Mouse (Mus musculus) heart, postnatal 25 days (tissue): ENCODE measurements around the gene Obox1. TPM values are rescaled to one million over a fixed set of nuclear protein-coding genes. Genes with fewer than 3 reads are reported as not detected.
"Not testable (repeated sequence)": the region's sequence is repeated elsewhere in the genome, so short reads cannot be mapped to it uniquely, and the experiment has no call there.

ENCODE experiments used
- DNase-seq: peaks from one replicate; pipeline ENCODE4 v3.0.0; 2022; ENCODE audit warnings: low spot score
- intact Hi-C: fragments of 180-260 bp; cut with DNase I; formaldehyde crosslinking; loops from one replicate; pipeline ENCODE4 v1.15.1; 2025
- total RNA-seq, 2 experiments: library from RNA; stranded (reverse); gene quantifications; 2 replicates each; pipeline ENCODE4 v1.2.3; 2021

Obox1 gene
- not detected for total RNA-seq

DNA sequence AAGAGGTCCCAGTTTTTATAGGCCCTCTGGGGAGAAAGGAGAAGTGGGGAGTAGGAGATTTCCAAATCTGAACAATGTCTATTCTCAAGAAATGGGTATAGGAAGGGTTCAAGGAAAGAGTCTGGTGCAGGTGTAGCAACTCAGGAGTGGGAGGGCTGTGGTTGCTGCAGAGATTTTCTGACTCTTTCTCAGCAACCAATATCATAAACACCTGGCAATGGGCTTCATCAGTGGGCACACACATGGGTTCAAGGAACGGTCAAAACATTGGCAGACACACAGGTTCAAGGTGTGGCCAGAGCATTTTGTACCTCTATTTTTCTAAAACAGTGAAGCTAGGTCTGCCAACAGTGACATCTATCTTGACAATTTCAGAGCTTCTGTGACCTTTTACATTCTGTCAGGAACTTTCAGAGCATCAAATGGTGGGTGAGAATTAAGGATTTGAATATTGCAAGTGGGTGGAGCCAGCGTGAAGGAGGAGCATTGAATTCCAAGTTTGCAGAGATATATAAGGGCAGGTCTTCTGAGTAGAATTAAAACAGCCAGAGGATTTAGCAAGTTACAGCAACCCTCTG is at the start of gene Obox1, which contains the start of gene Obox2:
Gene Obox1 (plus strand): TSS at position 528 of the 578 bp plus-strand sequence.
Gene Obox2 (plus strand): TSS at position 301 of the 578 bp plus-strand sequence.
- intact Hi-C loops, DNase-seq: not testable (repeated sequence)

DNA sequence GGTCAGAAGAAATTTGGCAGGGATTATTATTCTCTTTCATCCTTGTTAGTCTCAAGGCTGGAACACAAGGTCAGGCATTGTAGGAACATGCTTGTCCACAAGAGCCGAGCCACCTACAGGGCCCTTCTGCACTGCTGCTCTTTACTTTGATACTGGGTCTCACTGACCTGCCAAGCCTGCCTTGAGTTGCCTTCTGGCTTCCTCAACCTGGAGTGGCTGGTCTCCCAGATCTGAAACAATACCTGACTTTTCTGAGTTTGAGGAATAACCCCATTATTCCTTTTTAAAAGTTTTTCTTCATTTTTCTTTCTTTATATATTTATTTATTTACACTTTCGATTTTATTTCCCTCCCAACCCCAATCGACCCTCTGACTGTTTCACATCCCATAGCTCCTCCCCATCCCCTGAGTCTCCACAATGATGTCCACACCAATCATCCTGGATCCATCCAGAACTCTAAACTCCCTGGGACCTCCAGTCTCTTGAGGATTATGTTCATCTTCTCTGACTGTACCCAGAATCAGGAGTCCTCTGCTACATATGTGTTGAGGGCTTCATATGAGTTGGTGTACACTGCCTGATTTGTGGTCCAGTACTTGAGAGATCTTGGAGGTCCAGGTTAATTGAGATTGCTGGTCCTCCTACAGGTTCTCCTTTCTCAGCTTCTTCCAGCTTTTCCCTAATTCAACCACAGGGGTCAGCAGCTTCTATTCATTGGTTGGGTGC is 10.6 kb downstream of the Obox1 start:
- intact Hi-C loops, DNase-seq: not testable (repeated sequence)

DNA sequence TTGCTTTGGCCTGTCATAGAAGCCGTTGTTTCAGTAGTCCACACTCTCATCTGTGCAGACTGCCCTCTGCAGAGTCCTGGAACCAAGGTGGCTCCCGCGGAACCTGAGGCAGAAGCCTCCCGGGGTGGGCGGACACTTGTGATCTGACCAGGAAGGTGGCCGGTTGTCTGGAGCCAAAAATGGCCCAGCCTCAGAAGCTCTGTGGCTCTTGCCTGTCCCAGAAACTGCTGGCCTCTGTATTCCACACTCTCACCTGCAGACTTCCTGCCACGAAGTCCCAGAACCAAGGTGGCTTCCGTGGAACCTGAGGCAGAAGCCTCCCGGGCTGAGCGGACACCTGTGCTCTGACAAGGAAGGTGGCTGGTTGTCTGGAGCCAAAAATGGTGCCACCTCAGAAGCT is 18.1 kb downstream of the Obox1 start:
- intact Hi-C loops, DNase-seq: not testable (repeated sequence)

DNA sequence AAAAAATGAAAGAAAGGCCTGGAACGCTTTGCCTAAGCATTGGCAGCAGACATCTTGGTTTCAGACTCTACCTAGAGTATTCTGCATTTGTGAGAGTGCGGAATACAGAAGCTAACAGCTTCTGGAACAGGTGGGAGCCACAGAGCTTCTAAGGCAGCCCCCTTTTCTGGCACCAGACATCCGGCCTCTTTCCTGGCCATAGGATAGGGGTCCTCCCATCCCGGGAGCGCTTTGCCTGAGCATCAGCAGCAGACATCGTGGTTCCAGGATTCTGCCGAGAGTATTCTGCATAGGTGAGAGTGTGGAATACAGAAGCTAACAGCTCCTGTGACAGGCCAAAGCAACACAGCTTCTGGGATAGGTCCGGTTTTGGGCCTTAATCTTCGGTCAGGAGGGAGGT is 29.3 kb downstream of the Obox1 start:
- not testable (repeated sequence) for DNase-seq

DNA sequence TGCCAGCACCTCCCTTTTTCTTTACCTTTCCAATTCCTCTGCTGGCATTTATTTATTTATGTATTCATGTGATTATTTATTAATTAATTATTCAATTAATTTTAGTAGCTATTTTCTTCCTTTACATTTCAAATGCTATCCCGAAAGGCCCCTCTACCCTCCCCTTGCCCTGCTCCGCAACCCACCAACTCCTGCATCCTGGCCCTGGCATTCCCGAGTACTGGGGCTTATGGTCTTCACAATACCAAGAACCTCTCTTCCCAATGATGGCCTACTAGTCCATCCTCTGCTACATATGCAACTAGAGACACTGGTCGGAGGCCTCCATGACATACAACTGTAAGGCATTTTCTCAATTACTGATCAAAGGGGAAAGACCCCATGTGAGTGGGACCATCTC is 36.8 kb downstream of the Obox1 start:
- DNase-seq, intact Hi-C loops: not testable (repeated sequence)

More for the DNA sequence above, 29.3 kb downstream of the Obox1 start:
- intact Hi-C loops = not testable (repeated sequence)

DNA sequence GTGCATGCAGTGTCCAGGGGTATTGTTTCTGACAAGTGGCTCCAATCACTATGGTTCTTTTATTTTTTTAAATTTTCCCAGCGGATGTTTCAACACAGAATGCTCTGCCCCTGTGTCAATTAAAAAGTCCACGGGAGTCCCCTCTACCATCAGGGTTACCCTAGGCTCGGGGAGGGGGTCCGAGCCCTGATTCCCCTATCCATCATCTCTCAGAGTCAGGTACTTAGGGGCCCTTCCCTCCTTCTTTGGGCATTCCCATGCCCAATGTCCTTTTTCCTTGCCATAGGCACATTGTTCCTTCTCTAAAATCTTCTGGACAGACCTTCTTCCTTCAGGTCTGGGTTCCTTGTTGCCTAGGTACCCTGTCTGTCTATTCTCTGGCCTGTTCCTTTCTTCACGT is 120.7 kb downstream of the Obox1 start:
- DNase-seq, intact Hi-C loops: not testable (repeated sequence)

Other genes starting within 250 kb of the Obox1 start
- not detected for gene Obox2, start 227 bp upstream of the Obox1 start, total RNA-seq